ENCODE assay signal across 35 mouse cellular contexts in the genomic region with DNA sequence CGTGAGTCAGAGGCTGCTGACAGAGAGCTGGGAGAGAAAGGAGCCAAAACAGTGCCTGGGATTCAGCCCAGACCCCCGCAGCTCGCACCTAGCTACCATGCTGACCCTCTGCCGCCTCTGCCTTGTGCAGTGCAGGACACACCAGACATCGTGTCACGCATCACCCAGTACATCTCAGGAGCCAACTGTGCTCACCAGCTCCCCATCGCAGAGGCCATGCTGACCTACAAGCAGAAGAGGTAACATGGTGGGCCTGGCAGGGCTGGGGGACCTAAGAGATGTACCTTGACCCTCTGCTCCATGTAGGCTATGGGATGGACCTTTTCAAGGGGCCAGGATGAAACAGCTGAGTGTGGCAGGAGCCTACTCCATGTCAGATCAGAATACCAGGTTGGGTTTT. TPM values are rescaled to one million over a fixed set of nuclear protein-coding genes. Genes with fewer than 3 reads are reported as not detected.
"Had no signal": no experiment of that assay in that cellular context is flagged by ENCODE, and none has a peak within 500 bp of the region (broad histone marks: within the 10 kb centered on the region; RNA-seq: fewer than 3 reads in every experiment).

No protein-coding gene starts in this region.

- DNase-seq: cerebellum, adult 2 months; cerebellum, adult 8-10 months; cerebellum, adult 9-10 months; cerebellum, adult 9-11 months; cerebellum, postnatal 10 days; cerebellum, postnatal 14 days; cerebellum, postnatal 25 days; cerebellum, postnatal 36 days; embryo, embryonic 11 days; forebrain, postnatal 0 days; gastrocnemius, adult 2 months; gastrocnemius, postnatal 10 days; gastrocnemius, postnatal 14 days; gastrocnemius, postnatal 25 days; gastrocnemius, postnatal 36 days; heart, adult 2 months had no signal

- H3K4me3 ChIP-seq: embryonic facial prominence, embryonic 10.5 days; embryonic facial prominence, embryonic 12.5 days; embryonic facial prominence, embryonic 13.5 days; embryonic facial prominence, embryonic 15.5 days; erythroblast, embryonic 14.5 days; forebrain, embryonic 10.5 days; forebrain, embryonic 12.5 days; forebrain, embryonic 13.5 days; forebrain, embryonic 15.5 days; gastrocnemius, adult 2 months; heart, adult 2 months had no signal

- H3K4me2 ChIP-seq: embryonic facial prominence, embryonic 12.5 days; embryonic facial prominence, embryonic 13.5 days; embryonic facial prominence, embryonic 15.5 days; forebrain, embryonic 12.5 days; forebrain, embryonic 13.5 days; forebrain, embryonic 15.5 days had no signal

- H3K27me3 ChIP-seq: embryonic facial prominence, embryonic 12.5 days; embryonic facial prominence, embryonic 13.5 days; embryonic facial prominence, embryonic 15.5 days; forebrain, embryonic 12.5 days; forebrain, embryonic 13.5 days; forebrain, embryonic 15.5 days had no signal

RNA-seq across cellular contexts. Expression of a gene that starts 10.6 kb away (rescaled TPM):
- total RNA-seq: common myeloid progenitor, adult 5-6 weeks; gastrocnemius, adult 2 months; gastrocnemius, adult 8-10 months; gastrocnemius, postnatal 25 days; granulocyte monocyte progenitor cell, adult 5-6 weeks; heart, adult 8-10 months had no signal
- polyA plus RNA-seq: cortical plate, adult 2 months; embryonic facial prominence, embryonic 10.5 days; embryonic facial prominence, embryonic 11.5 days; embryonic facial prominence, embryonic 13.5 days; embryonic facial prominence, embryonic 14.5 days; embryonic facial prominence, embryonic 15.5 days; erythroblast, embryonic 14.5 days; forebrain, embryonic 10.5 days; forebrain, embryonic 11.5 days; forebrain, embryonic 12.5 days; forebrain, embryonic 13.5 days; forebrain, embryonic 14.5 days; forebrain, embryonic 16.5 days; forebrain, postnatal 0 days; heart, adult 2 months had no signal
